Mouse (Mus musculus) kidney, postnatal 4 days (tissue): ENCODE data around the gene Ptp4a2.
"Not testable (repeated sequence)": the region's sequence is repeated elsewhere in the genome, so short reads cannot be mapped to it uniquely, and the experiment has no call there.

Experiments
- DNase-seq, 2 experiments: peaks; one replicate each; pipeline ENCODE4 v3.0.0; 2021; ENCODE audit warnings: mixed read lengths in 2 of 2

The Ptp4a2 gene

GRCm38 (mm10) chr4:129889661-129890060, 78.6 kb downstream of the Ptp4a2 start:
- no peak for DNase-seq

- DNase-seq = no peak
These were observed 79.1 kb downstream of the Ptp4a2 start for GRCm38 (mm10) chr4:129890094-129890493.

GRCm38 (mm10) chr4:129894861-129895260, 83.8 kb downstream of the Ptp4a2 start:
- no peak for DNase-seq

GRCm38 (mm10) chr4:129898815-129899214, 87.8 kb downstream of the Ptp4a2 start:
- not testable (repeated sequence) for DNase-seq
